Mouse (Mus musculus) midbrain, embryonic 16.5 days (tissue): ENCODE data around the gene Nr4a1. TPM values are rescaled to one million over a fixed set of nuclear protein-coding genes. Genes with fewer than 3 reads are reported as not detected.

Experiments
- ATAC-seq: fragments of 200-750 bp; cut with Nextera tagmentation; 2 replicates; pipeline ENCODE4 v1.8.0; 2017; ENCODE audit warnings: moderate TSS enrichment
- H3K27ac ChIP-seq: fragments of 300-500 bp; sonication (generic); 2 replicates; pipeline ENCODE4 v1.5.1; 2014; ENCODE audit warnings: mild to moderate bottlenecking, low read length, mixed read lengths
- H3K27me3 ChIP-seq: fragments of 300-500 bp; sonication (generic); 2 replicates; pipeline ENCODE4 v1.6.1; 2014; ENCODE audit warnings: low read depth, low read length, mixed read lengths; ENCODE audit not compliant: control insufficient read depth, insufficient read depth
- H3K36me3 ChIP-seq: fragments of 300-500 bp; sonication (generic); 2 replicates; pipeline ENCODE4 v1.6.1; 2014; ENCODE audit warnings: mild to moderate bottlenecking, low read length, moderate library complexity, mixed read lengths; ENCODE audit not compliant: control insufficient read depth, insufficient read depth
- H3K4me1 ChIP-seq: fragments of 300-500 bp; sonication (generic); 2 replicates; pipeline ENCODE4 v1.6.1; 2014; ENCODE audit warnings: mild to moderate bottlenecking, low read length, mixed read lengths; ENCODE audit not compliant: control insufficient read depth, insufficient read depth
- H3K4me2 ChIP-seq: fragments of 300-500 bp; sonication (generic); 2 replicates; pipeline ENCODE4 v1.6.1; 2014; ENCODE audit warnings: mild to moderate bottlenecking, low read length, mixed read lengths
- H3K4me3 ChIP-seq: fragments of 300-500 bp; sonication (generic); 2 replicates; pipeline ENCODE4 v1.5.1; 2014; ENCODE audit warnings: low read depth, mild to moderate bottlenecking, low read length, moderate library complexity, mixed read lengths
- H3K9ac ChIP-seq: fragments of 300-500 bp; sonication (generic); 2 replicates; pipeline ENCODE4 v1.6.1; 2014; ENCODE audit warnings: low read depth, low read length, mixed read lengths
- H3K9me3 ChIP-seq: fragments of 300-500 bp; sonication (generic); replicated peaks from 2 replicates; pipeline ENCODE4 v1.6.1; 2014; ENCODE audit warnings: mild to moderate bottlenecking, low read length, mixed read lengths; ENCODE audit not compliant: control insufficient read depth, poor library complexity, severe bottlenecking
- WGBS: fragments of 180-500 bp; shearing (Covaris S2); extraction: QIAGEN DNeasy Blood & Tissue Kit; methylation state at CpG from one replicate; pipeline ENCODE4 v1.1.7; 2014; 5-methylcytosine and 5-hydroxymethylcytosine counted together
- polyA plus RNA-seq: library from polyadenylated mRNA; unstranded; fragments of >200 nt; fragmentation: Nextera tagmentation; extraction: Ambion mirVana; gene quantifications from 2 replicates; pipeline ENCODE4 v1.2.1, GENCODE M21; 2015

Gene Nr4a1
- polyA plus RNA-seq = 5.0 and 6.4 TPM in 2 replicates

- H3K4me1 ChIP-seq = peaks cover 3% of the 10 kb centered on the region; the same call in 1 of the 2 replicates
- peak within 1 kb of the TSS; percentile 71 for H3K4me3 ChIP-seq
- no peaks in the 10 kb centered on the region for H3K27me3 ChIP-seq
- no peaks in the 10 kb centered on the region for H3K9me3 ChIP-seq
- ATAC-seq = peak; percentile 69
- H3K27ac ChIP-seq = peak within 1 kb of the TSS; percentile 45; the same call in 1 of the 2 replicates
- peak within 1 kb of the TSS; percentile 90 for H3K9ac ChIP-seq
- no peaks in the 10 kb centered on the region for H3K36me3 ChIP-seq
- peak within 1 kb of the TSS; percentile 74 for H3K4me2 ChIP-seq
- under 1% methylated on average over 72 of the region's 82 CpGs for WGBS
Observed at GRCm38 (mm10) chr15:101253886-101254795, at the start of gene Nr4a1. Nr4a1 (plus strand) TSS chr15:101254269.

DNA sequence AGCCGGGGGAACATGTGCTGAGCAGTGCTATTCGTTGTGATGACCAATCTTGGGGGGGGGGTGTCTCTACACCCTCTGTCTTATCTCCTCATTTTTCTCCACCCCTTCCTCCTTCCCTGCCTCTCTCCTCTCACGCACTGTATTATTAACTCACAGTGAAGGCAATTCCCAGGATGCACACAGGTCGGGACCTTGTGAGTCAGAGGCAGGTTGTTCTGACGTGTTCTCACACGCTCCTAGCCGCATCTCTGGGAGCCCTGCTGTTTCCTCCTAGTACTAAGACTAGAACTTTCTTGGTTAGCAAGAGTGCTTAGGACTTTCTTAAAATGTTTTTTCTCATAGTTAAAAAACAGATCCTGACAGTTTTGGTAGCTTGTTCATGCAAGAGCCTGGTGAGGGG lies 49.3 kb upstream of the Nr4a1 start:
- no peaks in the 10 kb centered on the region for H3K4me1 ChIP-seq
- ATAC-seq = no peak
- no peak overlapping the region for H3K9ac ChIP-seq
- WGBS = 85% methylated on average over 7 of the region's 7 CpGs
- H3K27me3 ChIP-seq = no peaks in the 10 kb centered on the region
- no peak overlapping the region for H3K27ac ChIP-seq
- H3K4me3 ChIP-seq = no peak overlapping the region
- no peaks in the 10 kb centered on the region for H3K9me3 ChIP-seq
- no peak overlapping the region for H3K4me2 ChIP-seq
- peaks cover 48% of the 10 kb centered on the region for H3K36me3 ChIP-seq

GRCm38 (mm10) chr15:101210228-101210627 lies 43.8 kb upstream of the Nr4a1 start:
- no peak overlapping the region for H3K4me3 ChIP-seq
- H3K9ac ChIP-seq = no peak overlapping the region
- WGBS = 65% methylated on average over 6 of the region's 6 CpGs
- no peaks in the 10 kb centered on the region for H3K9me3 ChIP-seq
- H3K4me2 ChIP-seq = no peak overlapping the region
- H3K27ac ChIP-seq = no peak overlapping the region
- H3K36me3 ChIP-seq = peaks cover 29% of the 10 kb centered on the region
- H3K4me1 ChIP-seq = no peaks in the 10 kb centered on the region
- H3K27me3 ChIP-seq = no peaks in the 10 kb centered on the region
- ATAC-seq = no peak

DNA sequence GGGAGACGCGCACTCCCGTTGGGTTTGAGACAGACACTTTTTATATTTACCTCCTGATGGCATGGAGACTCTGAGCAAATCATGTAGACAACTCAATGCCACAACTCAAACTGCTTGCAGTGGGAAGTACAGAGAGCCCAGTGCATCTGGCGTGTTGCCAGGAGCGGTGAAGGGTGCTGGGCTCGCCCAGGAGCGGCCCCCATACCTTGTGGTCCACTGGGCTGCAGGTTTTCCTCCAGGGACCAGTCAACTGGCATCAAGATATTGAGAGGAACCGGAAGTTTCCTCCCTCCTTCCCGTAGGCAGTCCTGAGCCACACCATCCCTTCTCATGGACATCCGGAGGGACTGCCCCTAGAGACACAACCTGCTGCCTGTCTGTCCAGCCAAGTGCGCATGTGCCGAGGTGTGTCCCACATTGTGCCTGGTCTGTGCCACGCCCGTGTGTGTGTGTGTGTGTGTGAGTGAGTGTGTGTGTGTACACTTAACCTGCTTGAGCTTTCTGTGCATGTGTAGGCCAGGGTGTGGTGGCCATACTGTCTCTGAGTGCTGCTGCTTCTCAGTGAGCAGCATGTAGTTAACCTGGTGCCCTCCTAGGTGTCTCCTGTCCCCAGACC lies 43.0 kb upstream of the Nr4a1 start:
- Histone ChIP-seq H3K4me1 (no peaks in the 10 kb centered on the region), H3K9me3 (no peaks in the 10 kb centered on the region), H3K27ac (no peak overlapping the region), H3K36me3 (peaks cover 29% of the 10 kb centered on the region), H3K4me2 (no peak overlapping the region), H3K4me3 (no peak overlapping the region), H3K9ac (no peak overlapping the region), H3K27me3 (no peaks in the 10 kb centered on the region)
- WGBS = 95% methylated on average over 14 of the region's 14 CpGs
- ATAC-seq = no peak

- H3K36me3 ChIP-seq = peaks cover 23% of the 10 kb centered on the region; the same call in 1 of the 2 replicates
- no peak overlapping the region for H3K4me3 ChIP-seq
- no peaks in the 10 kb centered on the region for H3K4me1 ChIP-seq
- no peak overlapping the region for H3K4me2 ChIP-seq
- no peak for ATAC-seq
- no peak overlapping the region for H3K27ac ChIP-seq
- WGBS = 78% methylated on average over 14 of the region's 14 CpGs
- H3K9me3 ChIP-seq = no peaks in the 10 kb centered on the region
- no peaks in the 10 kb centered on the region for H3K27me3 ChIP-seq
- H3K9ac ChIP-seq = no peak overlapping the region
Observed at GRCm38 (mm10) chr15:101212435-101212834, 41.6 kb upstream of the Nr4a1 start.

GRCm38 (mm10) chr15:101215136-101215535 lies 38.9 kb upstream of the Nr4a1 start:
- no peaks in the 10 kb centered on the region for H3K4me1 ChIP-seq
- no peaks in the 10 kb centered on the region for H3K9me3 ChIP-seq
- WGBS = 86% methylated on average over 2 of the region's 2 CpGs
- H3K27me3 ChIP-seq = no peaks in the 10 kb centered on the region
- no peak overlapping the region for H3K27ac ChIP-seq
- H3K9ac ChIP-seq = no peak overlapping the region
- no peak for ATAC-seq
- H3K4me3 ChIP-seq = no peak overlapping the region
- peaks cover 16% of the 10 kb centered on the region; the same call in 1 of the 2 replicates for H3K36me3 ChIP-seq
- no peak overlapping the region for H3K4me2 ChIP-seq

GRCm38 (mm10) chr15:101216036-101216435 lies 38.0 kb upstream of the Nr4a1 start:
- Histone ChIP-seq H3K4me1 (no peaks in the 10 kb centered on the region; the same call in 1 of the 2 replicates), H3K9me3 (no peaks in the 10 kb centered on the region), H3K27ac (no peak overlapping the region), H3K9ac (no peak overlapping the region), H3K27me3 (no peaks in the 10 kb centered on the region), H3K4me2 (no peak overlapping the region), H3K36me3 (peaks cover 12% of the 10 kb centered on the region; the same call in 1 of the 2 replicates), H3K4me3 (no peak overlapping the region)
- no peak for ATAC-seq
- WGBS = 78% methylated on average over 4 of the region's 4 CpGs

- Histone ChIP-seq H3K27me3 (no peaks in the 10 kb centered on the region), H3K9me3 (no peaks in the 10 kb centered on the region), H3K9ac (no peak overlapping the region), H3K4me1 (peaks cover 9% of the 10 kb centered on the region), H3K27ac (no peak overlapping the region), H3K36me3 (no peaks in the 10 kb centered on the region), H3K4me3 (no peak overlapping the region), H3K4me2 (no peak overlapping the region)
- ATAC-seq = no peak
- 3% methylated on average over 8 of the region's 8 CpGs for WGBS
Observed at GRCm38 (mm10) chr15:101220905-101221297, 33.2 kb upstream of the Nr4a1 start.
